Mouse (Mus musculus) neural tube, embryonic 15.5 days (tissue): ENCODE measurements at regions not wholly inside any gene's neighbourhood (a gene's known extent, or its start where the extent isn't known, plus 50 kb on each side); places are given as distances from the start of the nearest gene placed in this dataset.
A peak's percentile ranks its signal among the peaks of the same experiment; 100 is the strongest.
"Not testable (repeated sequence)": the region's sequence is repeated elsewhere in the genome, so short reads cannot be mapped to it uniquely, and the experiment has no call there.

Source experiments
- ATAC-seq: fragments of 200-750 bp; cut with Nextera tagmentation; 2 replicates; pipeline ENCODE4 v1.8.0; 2017; ENCODE audit warnings: mild to moderate bottlenecking, moderate TSS enrichment, moderate library complexity; ENCODE audit not compliant: low FRiP score
- H3K27ac ChIP-seq: fragments of 300-500 bp; sonication (generic); replicated peaks from 2 replicates; pipeline ENCODE4 v1.5.1; 2015; ENCODE audit warnings: mild to moderate bottlenecking, inconsistent platforms
- H3K27me3 ChIP-seq: fragments of 300-500 bp; sonication (generic); replicated peaks from 2 replicates; pipeline ENCODE4 v1.6.1; 2015; ENCODE audit warnings: inconsistent platforms
- H3K36me3 ChIP-seq: fragments of 300-500 bp; sonication (generic); 2 replicates; pipeline ENCODE4 v1.6.1; 2015; ENCODE audit warnings: inconsistent platforms
- H3K4me1 ChIP-seq: fragments of 300-500 bp; sonication (generic); 2 replicates; pipeline ENCODE4 v1.6.1; 2015; ENCODE audit warnings: inconsistent platforms
- H3K4me2 ChIP-seq: fragments of 300-500 bp; sonication (generic); 2 replicates; pipeline ENCODE4 v1.6.1; 2015; ENCODE audit warnings: inconsistent platforms, mild to moderate bottlenecking, moderate library complexity
- H3K4me3 ChIP-seq: fragments of 300-500 bp; sonication (generic); replicated peaks from 2 replicates; pipeline ENCODE4 v1.5.1; 2015; ENCODE audit warnings: mild to moderate bottlenecking, inconsistent platforms
- H3K9ac ChIP-seq: fragments of 300-500 bp; sonication (generic); replicated peaks from 2 replicates; pipeline ENCODE4 v1.6.1; 2015; ENCODE audit warnings: mild to moderate bottlenecking, inconsistent platforms
- H3K9me3 ChIP-seq: fragments of 300-500 bp; sonication (generic); replicated peaks from 2 replicates; pipeline ENCODE4 v1.6.1; 2016; ENCODE audit warnings: inconsistent platforms
- WGBS: fragments of 180-500 bp; shearing (Covaris S2); methylation state at CpG from one replicate; pipeline ENCODE4 v1.1.7; 2015; ENCODE audit warnings: mixed read lengths; 5-methylcytosine and 5-hydroxymethylcytosine counted together

- under 1% methylated on average over 42 of the region's 42 CpGs for WGBS
- Histone ChIP-seq H3K4me1 (peaks cover 19% of the 10 kb centered on the region), H3K27ac (no peak overlapping the region), H3K9me3 (no peaks in the 10 kb centered on the region), H3K4me3 (peak overlapping the region; percentile 12; the same call in 1 of the 2 replicates), H3K27me3 (peaks cover 90% of the 10 kb centered on the region), H3K36me3 (no peaks in the 10 kb centered on the region), H3K4me2 (peak overlapping the region; percentile 42), H3K9ac (no peak overlapping the region)
- ATAC-seq, result no peak
Measured at GRCm38 (mm10) chr7:70280643-70281380, 85.7 kb downstream of the Nr2f2 start.

- Histone ChIP-seq H3K36me3 (no peaks in the 10 kb centered on the region), H3K4me2 (peak overlapping the region; percentile 42), H3K9me3 (no peaks in the 10 kb centered on the region), H3K4me1 (peaks cover 19% of the 10 kb centered on the region), H3K27me3 (peaks cover 83% of the 10 kb centered on the region), H3K9ac (no peak overlapping the region), H3K27ac (no peak overlapping the region), H3K4me3 (peak overlapping the region; percentile 12; the same call in 1 of the 2 replicates)
- under 1% methylated on average over 31 of the region's 31 CpGs for WGBS
- ATAC-seq, result no peak
Measured at GRCm38 (mm10) chr7:70279927-70280642, 86.5 kb downstream of the Nr2f2 start.

- H3K27me3 ChIP-seq, result peaks cover 73% of the 10 kb centered on the region
- ATAC-seq, result no peak
- no peaks in the 10 kb centered on the region for H3K9me3 ChIP-seq
- H3K4me2 ChIP-seq, result no peak overlapping the region
- H3K27ac ChIP-seq, result no peak overlapping the region
- H3K9ac ChIP-seq, result no peak overlapping the region
- WGBS, result 11% methylated on average over 3 of the region's 3 CpGs
- H3K4me3 ChIP-seq, result no peak overlapping the region
- H3K36me3 ChIP-seq, result no peaks in the 10 kb centered on the region
- peaks cover 19% of the 10 kb centered on the region for H3K4me1 ChIP-seq
Measured at GRCm38 (mm10) chr7:70279101-70279500, 87.4 kb downstream of the Nr2f2 start.

- Histone ChIP-seq H3K4me1 (peaks cover 12% of the 10 kb centered on the region), H3K36me3 (no peaks in the 10 kb centered on the region), H3K4me3 (no peak overlapping the region), H3K27ac (no peak overlapping the region), H3K9ac (no peak overlapping the region), H3K9me3 (no peaks in the 10 kb centered on the region), H3K27me3 (peaks cover 45% of the 10 kb centered on the region), H3K4me2 (no peak overlapping the region)
- WGBS, result 91% methylated on average over 2 of the region's 2 CpGs
- ATAC-seq, result no peak
Measured at GRCm38 (mm10) chr7:70276078-70276477, 90.5 kb downstream of the Nr2f2 start.

GRCm38 (mm10) chr7:70274312-70274711 is 92.2 kb downstream of the Nr2f2 start:
- peaks cover 29% of the 10 kb centered on the region for H3K27me3 ChIP-seq
- H3K4me1 ChIP-seq, result no peaks in the 10 kb centered on the region
- ATAC-seq, result no peak
- no peak overlapping the region for H3K4me3 ChIP-seq
- WGBS, result 62% methylated on average over 2 of the region's 2 CpGs
- no peaks in the 10 kb centered on the region for H3K9me3 ChIP-seq
- no peak overlapping the region for H3K9ac ChIP-seq
- no peaks in the 10 kb centered on the region for H3K36me3 ChIP-seq
- no peak overlapping the region for H3K27ac ChIP-seq
- no peak overlapping the region for H3K4me2 ChIP-seq

- H3K27me3 ChIP-seq, result no peaks in the 10 kb centered on the region
- WGBS, result 68% methylated on average over 4 of the region's 4 CpGs
- H3K9me3 ChIP-seq, result no peaks in the 10 kb centered on the region
- H3K4me3 ChIP-seq, result no peak overlapping the region
- H3K9ac ChIP-seq, result no peak overlapping the region
- no peaks in the 10 kb centered on the region for H3K36me3 ChIP-seq
- ATAC-seq, result no peak
- H3K27ac ChIP-seq, result no peak overlapping the region
- H3K4me1 ChIP-seq, result no peaks in the 10 kb centered on the region
- no peak overlapping the region for H3K4me2 ChIP-seq
Measured at GRCm38 (mm10) chr7:70267075-70267474, 99.5 kb downstream of the Nr2f2 start.

GRCm38 (mm10) chr7:70256806-70257205 is 109.7 kb downstream of the Nr2f2 start:
- no peak overlapping the region for H3K27ac ChIP-seq
- H3K9ac ChIP-seq, result no peak overlapping the region
- H3K27me3 ChIP-seq, result no peaks in the 10 kb centered on the region
- H3K9me3 ChIP-seq, result no peaks in the 10 kb centered on the region
- 93% methylated on average over 4 of the region's 4 CpGs for WGBS
- H3K4me1 ChIP-seq, result no peaks in the 10 kb centered on the region
- ATAC-seq, result no peak
- H3K4me2 ChIP-seq, result no peak overlapping the region
- H3K36me3 ChIP-seq, result no peaks in the 10 kb centered on the region
- H3K4me3 ChIP-seq, result no peak overlapping the region

GRCm38 (mm10) chr7:70255072-70255471 is 111.5 kb downstream of the Nr2f2 start:
- 93% methylated on average over 3 of the region's 3 CpGs for WGBS

GRCm38 (mm10) chr7:70253275-70253674 is 113.3 kb downstream of the Nr2f2 start:
- Histone ChIP-seq H3K27me3 (no peaks in the 10 kb centered on the region), H3K36me3 (no peaks in the 10 kb centered on the region), H3K4me1 (no peaks in the 10 kb centered on the region), H3K4me2 (no peak overlapping the region), H3K9me3 (no peaks in the 10 kb centered on the region), H3K27ac (no peak overlapping the region), H3K9ac (no peak overlapping the region), H3K4me3 (no peak overlapping the region)
- 82% methylated on average over 4 of the region's 4 CpGs for WGBS
- ATAC-seq, result no peak

More at GRCm38 (mm10) chr7:70255072-70255471, 111.5 kb downstream of the Nr2f2 start:
- Histone ChIP-seq H3K9me3 (no peaks in the 10 kb centered on the region), H3K27ac (no peak overlapping the region), H3K9ac (no peak overlapping the region), H3K27me3 (no peaks in the 10 kb centered on the region), H3K4me1 (no peaks in the 10 kb centered on the region), H3K4me2 (no peak overlapping the region), H3K36me3 (no peaks in the 10 kb centered on the region), H3K4me3 (no peak overlapping the region)
- no peak for ATAC-seq

GRCm38 (mm10) chr7:70239059-70239458 is 127.5 kb downstream of the Nr2f2 start:
- H3K4me1 ChIP-seq, H3K36me3 ChIP-seq, H3K4me2 ChIP-seq, H3K27me3 ChIP-seq, H3K4me3 ChIP-seq, H3K27ac ChIP-seq, H3K9ac ChIP-seq, H3K9me3 ChIP-seq, ATAC-seq: not testable (repeated sequence)
- WGBS, result 91% methylated on average over 9 of the region's 9 CpGs

- no peak overlapping the region for H3K9ac ChIP-seq
- H3K4me1 ChIP-seq, result no peaks in the 10 kb centered on the region
- H3K27ac ChIP-seq, result no peak overlapping the region
- H3K27me3 ChIP-seq, result no peaks in the 10 kb centered on the region
- no peaks in the 10 kb centered on the region for H3K9me3 ChIP-seq
- H3K4me3 ChIP-seq, result no peak overlapping the region
- ATAC-seq, result no peak
- no peak overlapping the region for H3K4me2 ChIP-seq
- 39% methylated on average over 6 of the region's 6 CpGs for WGBS
- no peaks in the 10 kb centered on the region for H3K36me3 ChIP-seq
Measured at GRCm38 (mm10) chr7:70219310-70219709, 147.2 kb downstream of the Nr2f2 start.

GRCm38 (mm10) chr7:70217137-70217536 is 149.4 kb downstream of the Nr2f2 start:
- no peaks in the 10 kb centered on the region for H3K9me3 ChIP-seq
- H3K4me3 ChIP-seq, result no peak overlapping the region
- WGBS, result 88% methylated on average over 2 of the region's 2 CpGs
- no peaks in the 10 kb centered on the region for H3K4me1 ChIP-seq
- ATAC-seq, result no peak
- no peaks in the 10 kb centered on the region for H3K27me3 ChIP-seq
- H3K4me2 ChIP-seq, result no peak overlapping the region
- no peak overlapping the region for H3K9ac ChIP-seq
- H3K36me3 ChIP-seq, result no peaks in the 10 kb centered on the region
- H3K27ac ChIP-seq, result no peak overlapping the region
